Mouse (Mus musculus): ENCODE measurements at regions not wholly inside any gene's neighbourhood (a gene's known extent, or its start where the extent isn't known, plus 50 kb on each side); places are given as distances from the start of the nearest gene placed in this dataset.

GRCm38 (mm10) chr12:59312703-59313102 is 93.2 kb upstream of the Fbxo33 start:
- no peak for DNase-seq (ENCODE audit: low read depth, low spot score)

DNA sequence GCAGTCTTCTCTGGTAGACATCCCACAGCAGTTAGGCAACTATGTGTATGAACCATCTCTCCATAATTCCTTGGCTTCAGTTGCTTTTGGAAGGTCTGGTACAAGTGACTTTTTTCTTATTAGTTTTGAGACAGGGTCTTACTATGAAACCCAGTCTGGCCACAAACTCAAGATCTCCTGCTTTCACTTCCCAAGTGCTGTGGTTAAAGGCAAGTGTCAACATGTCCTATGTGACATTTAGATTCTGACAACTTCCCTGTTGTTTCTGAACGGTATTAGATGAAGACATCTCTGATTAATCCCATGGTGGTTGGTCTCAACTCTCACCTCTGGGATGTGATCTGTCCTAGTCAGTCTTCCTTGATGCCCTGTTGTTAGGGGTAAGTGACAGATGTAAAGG is 88.4 kb upstream of the Fbxo33 start:
- DNase-seq (ENCODE audit: low read depth, low spot score): no peak

GRCm38 (mm10) chr12:59304522-59304921 is 85.0 kb upstream of the Fbxo33 start:
- no peak for DNase-seq (ENCODE audit: low read depth, low spot score)
